Mouse (Mus musculus): ENCODE results near the gene Cpeb3. TPM values are rescaled to one million over a fixed set of nuclear protein-coding genes. Genes with fewer than 3 reads are reported as not detected.

Gene Cpeb3
- polyA plus RNA-seq, 1 experiment from 2014 or later = 1.2 TPM

GRCm38 (mm10) chr19:37025839-37026319 is 182.5 kb downstream of the Cpeb3 start:
- H3K27me3 ChIP-seq (ENCODE audit: low read depth, poor library complexity, severe bottlenecking) = no peaks in the 10 kb centered on the region
- H3K27ac ChIP-seq (replicated peaks) = no peak overlapping the region
- WGBS = 84% methylated on average over 13 of the region's 13 CpGs
- no peaks in the 10 kb centered on the region for H3K9me3 ChIP-seq (replicated peaks)
- no peak overlapping the region for H3K4me3 ChIP-seq
- no peak for DNase-seq (ENCODE audit: low spot score)
- peaks cover 15% of the 10 kb centered on the region for H3K4me1 ChIP-seq
- no peaks in the 10 kb centered on the region for H3K36me3 ChIP-seq

GRCm38 (mm10) chr19:37022146-37022545 is 186.3 kb downstream of the Cpeb3 start:
- H3K9me3 ChIP-seq (replicated peaks) = no peaks in the 10 kb centered on the region
- WGBS = 88% methylated on average over 5 of the region's 5 CpGs
- H3K4me3 ChIP-seq = no peak overlapping the region

GRCm38 (mm10) chr19:37020951-37021350 is 187.4 kb downstream of the Cpeb3 start:
- H3K36me3 ChIP-seq = no peaks in the 10 kb centered on the region
- H3K4me3 ChIP-seq = no peak overlapping the region
- H3K27ac ChIP-seq (replicated peaks) = no peak overlapping the region
- peaks cover 38% of the 10 kb centered on the region for H3K4me1 ChIP-seq
- H3K27me3 ChIP-seq (ENCODE audit: low read depth, poor library complexity, severe bottlenecking) = no peaks in the 10 kb centered on the region
- peaks cover 7% of the 10 kb centered on the region for H3K9me3 ChIP-seq (replicated peaks)
- DNase-seq (ENCODE audit: low spot score) = no peak
- 86% methylated on average over 11 of the region's 11 CpGs for WGBS

More at GRCm38 (mm10) chr19:37022146-37022545, 186.3 kb downstream of the Cpeb3 start:
- Histone ChIP-seq H3K4me1 (peaks cover 38% of the 10 kb centered on the region), H3K27ac (replicated peaks) (no peak overlapping the region), H3K36me3 (no peaks in the 10 kb centered on the region), H3K27me3 (ENCODE audit: low read depth, poor library complexity, severe bottlenecking) (no peaks in the 10 kb centered on the region)
- no peak for DNase-seq (ENCODE audit: low spot score)

GRCm38 (mm10) chr19:37020531-37020930 is 187.9 kb downstream of the Cpeb3 start:
- no peaks in the 10 kb centered on the region for H3K27me3 ChIP-seq (ENCODE audit: low read depth, poor library complexity, severe bottlenecking)
- H3K9me3 ChIP-seq (replicated peaks) = peaks cover 11% of the 10 kb centered on the region
- H3K4me3 ChIP-seq = no peak overlapping the region
- H3K27ac ChIP-seq (replicated peaks) = no peak overlapping the region
- H3K4me1 ChIP-seq = peaks cover 38% of the 10 kb centered on the region
- whole genome bisulfite sequencing = 68% methylated on average over 5 of the region's 5 CpGs
- DNase-seq (ENCODE audit: low spot score) = no peak
- H3K36me3 ChIP-seq = no peaks in the 10 kb centered on the region

GRCm38 (mm10) chr19:37018931-37019330 is 189.5 kb downstream of the Cpeb3 start:
- no peaks in the 10 kb centered on the region for H3K27me3 ChIP-seq (ENCODE audit: low read depth, poor library complexity, severe bottlenecking)
- peaks cover 30% of the 10 kb centered on the region for H3K4me1 ChIP-seq
- H3K27ac ChIP-seq (replicated peaks) = peak overlapping the region; percentile 75
- 60% methylated on average over 5 of the region's 5 CpGs for WGBS
- DNase-seq (ENCODE audit: low spot score) = no peak
- peaks cover 11% of the 10 kb centered on the region for H3K36me3 ChIP-seq
- H3K9me3 ChIP-seq (replicated peaks) = peaks cover 12% of the 10 kb centered on the region
- peak overlapping the region; percentile 57 for H3K4me3 ChIP-seq

- peaks cover 29% of the 10 kb centered on the region for H3K4me1 ChIP-seq
- H3K27me3 ChIP-seq (ENCODE audit: low read depth, poor library complexity, severe bottlenecking) = no peaks in the 10 kb centered on the region
- H3K4me3 ChIP-seq = peak overlapping the region; percentile 57
- H3K36me3 ChIP-seq = peaks cover 16% of the 10 kb centered on the region
- peaks cover 12% of the 10 kb centered on the region for H3K9me3 ChIP-seq (replicated peaks)
- peak overlapping the region; percentile 75 for H3K27ac ChIP-seq (replicated peaks)
- WGBS = 2% methylated on average over 26 of the region's 26 CpGs
- DNase-seq (ENCODE audit: low spot score) = peak; percentile 81
Measured at GRCm38 (mm10) chr19:37018411-37018810, 190.0 kb downstream of the Cpeb3 start.

- Histone ChIP-seq H3K27me3 (ENCODE audit: low read depth, poor library complexity, severe bottlenecking) (no peaks in the 10 kb centered on the region), H3K36me3 (peaks cover 31% of the 10 kb centered on the region), H3K4me1 (peaks cover 23% of the 10 kb centered on the region), H3K4me3 (no peak overlapping the region), H3K9me3 (replicated peaks) (peaks cover 12% of the 10 kb centered on the region), H3K27ac (replicated peaks) (no peak overlapping the region)
- WGBS = 95% methylated on average over 6 of the region's 6 CpGs
- DNase-seq (ENCODE audit: low spot score) = no peak
Measured at GRCm38 (mm10) chr19:37016890-37017289, 191.5 kb downstream of the Cpeb3 start.

- Histone ChIP-seq H3K36me3 (peaks cover 57% of the 10 kb centered on the region), H3K4me1 (peaks cover 14% of the 10 kb centered on the region), H3K4me3 (no peak overlapping the region), H3K9me3 (replicated peaks) (peaks cover 12% of the 10 kb centered on the region), H3K27ac (replicated peaks) (no peak overlapping the region), H3K27me3 (ENCODE audit: low read depth, poor library complexity, severe bottlenecking) (no peaks in the 10 kb centered on the region)
- WGBS = 91% methylated on average over 8 of the region's 8 CpGs
- no peak for DNase-seq (ENCODE audit: low spot score)
Measured at GRCm38 (mm10) chr19:37014173-37014939, 194.0 kb downstream of the Cpeb3 start.

- Histone ChIP-seq H3K36me3 (peaks cover 66% of the 10 kb centered on the region), H3K27ac (replicated peaks) (no peak overlapping the region), H3K4me3 (no peak overlapping the region), H3K4me1 (peaks cover 5% of the 10 kb centered on the region), H3K27me3 (ENCODE audit: low read depth, poor library complexity, severe bottlenecking) (no peaks in the 10 kb centered on the region), H3K9me3 (replicated peaks) (peaks cover 12% of the 10 kb centered on the region)
- no peak for DNase-seq (ENCODE audit: low spot score)
- 93% methylated on average over 6 of the region's 6 CpGs for WGBS
Measured at GRCm38 (mm10) chr19:37013461-37013860, 194.9 kb downstream of the Cpeb3 start.

- WGBS = 96% methylated on average over 3 of the region's 3 CpGs
- H3K36me3 ChIP-seq = peaks cover 100% of the 10 kb centered on the region
Measured at GRCm38 (mm10) chr19:37009878-37010281, 198.5 kb downstream of the Cpeb3 start.

GRCm38 (mm10) chr19:37004557-37004956 is 203.8 kb downstream of the Cpeb3 start:
- WGBS = 90% methylated on average over 5 of the region's 5 CpGs
- Histone ChIP-seq H3K4me1 (no peaks in the 10 kb centered on the region), H3K27me3 (ENCODE audit: low read depth, poor library complexity, severe bottlenecking) (no peaks in the 10 kb centered on the region), H3K27ac (replicated peaks) (no peak overlapping the region), H3K36me3 (peaks cover 97% of the 10 kb centered on the region), H3K4me3 (no peak overlapping the region), H3K9me3 (replicated peaks) (no peaks in the 10 kb centered on the region)
- DNase-seq (ENCODE audit: low spot score) = no peak

More at GRCm38 (mm10) chr19:37009878-37010281, 198.5 kb downstream of the Cpeb3 start:
- Histone ChIP-seq H3K4me3 (no peak overlapping the region), H3K4me1 (no peaks in the 10 kb centered on the region), H3K27ac (replicated peaks) (no peak overlapping the region), H3K9me3 (replicated peaks) (no peaks in the 10 kb centered on the region), H3K27me3 (ENCODE audit: low read depth, poor library complexity, severe bottlenecking) (no peaks in the 10 kb centered on the region)
- no peak for DNase-seq (ENCODE audit: low spot score)
